Mouse (Mus musculus): ENCODE data around the gene Ppip5k1.

DNA sequence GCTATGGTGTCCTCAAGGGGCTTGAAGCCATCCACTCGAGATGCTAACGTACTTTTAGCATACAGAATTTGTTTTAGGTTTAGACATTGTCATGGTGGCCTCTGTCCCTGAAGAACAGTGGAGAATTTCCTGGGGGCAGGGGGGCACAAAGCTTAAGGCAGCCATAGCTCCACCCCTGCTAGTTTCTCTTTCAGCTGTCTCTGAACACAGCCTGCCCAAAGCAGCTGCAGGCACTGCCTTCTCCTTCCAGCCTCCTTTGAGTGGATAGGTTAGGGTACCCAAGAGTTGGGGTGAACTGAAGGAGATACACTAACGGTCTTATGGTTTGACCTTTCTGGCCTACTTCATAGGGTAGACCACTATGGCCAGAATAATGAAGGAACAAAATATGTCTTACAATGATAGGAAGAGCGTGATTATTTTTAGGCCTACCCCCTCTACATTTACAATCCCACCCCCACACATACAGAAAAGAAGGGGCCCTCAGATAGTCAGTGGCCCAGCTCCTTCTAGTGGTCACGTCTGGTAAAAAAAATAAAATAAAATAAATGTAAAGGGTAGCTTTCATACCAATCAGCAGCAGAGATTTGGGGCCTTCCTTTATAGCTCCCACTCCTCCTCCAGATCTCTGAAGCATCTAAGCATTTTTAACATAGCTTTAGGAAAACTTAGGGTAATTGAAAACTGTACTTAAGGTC is 62.7 kb downstream of the Ppip5k1 start:
- no peak for TF ChIP-seq CTCF (IDR thresholded peaks at IDR 0.05; ENCODE audit: borderline replicate concordance, control insufficient read depth, extremely low read depth, insufficient read depth, low read length, poor library complexity)
- no peak for TF ChIP-seq POLR2A (IDR thresholded peaks at IDR 0.05; ENCODE audit: control insufficient read depth, extremely low read depth, insufficient read depth, low read length, poor library complexity)

All from thymus, adult 2 months (tissue).